Mouse (Mus musculus): ENCODE measurements around the gene Sept14. TPM values are rescaled to one million over a fixed set of nuclear protein-coding genes. Genes with fewer than 3 reads are reported as not detected.

The Sept14 gene
- polyA plus RNA-seq (2012; rRNA removed): not detected in 2 replicates

DNA sequence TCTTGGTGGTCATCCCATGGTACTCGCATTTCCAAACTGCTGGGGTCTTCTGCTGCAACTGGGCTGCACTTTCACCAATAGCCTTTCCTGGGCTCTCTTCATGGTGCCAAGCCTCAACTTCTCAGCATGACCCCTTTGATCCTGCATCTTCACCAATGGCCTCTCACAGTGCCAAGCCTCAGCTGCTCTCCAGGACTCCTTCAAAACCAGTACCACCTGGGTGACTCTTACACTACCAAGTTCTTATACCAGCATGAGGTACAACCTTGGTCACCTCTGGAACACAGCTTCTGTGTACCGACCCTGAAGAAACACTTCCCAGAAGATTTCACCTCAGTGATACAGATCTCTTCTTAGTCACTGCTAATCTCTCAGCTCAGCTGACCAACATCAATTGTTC is at the start of gene Sept14:
Gene Sept14, minus strand, starts transcription at position 101 of the 400 bp plus-strand sequence.
- no peak for DNase-seq (ENCODE audit: low read depth)

DNA sequence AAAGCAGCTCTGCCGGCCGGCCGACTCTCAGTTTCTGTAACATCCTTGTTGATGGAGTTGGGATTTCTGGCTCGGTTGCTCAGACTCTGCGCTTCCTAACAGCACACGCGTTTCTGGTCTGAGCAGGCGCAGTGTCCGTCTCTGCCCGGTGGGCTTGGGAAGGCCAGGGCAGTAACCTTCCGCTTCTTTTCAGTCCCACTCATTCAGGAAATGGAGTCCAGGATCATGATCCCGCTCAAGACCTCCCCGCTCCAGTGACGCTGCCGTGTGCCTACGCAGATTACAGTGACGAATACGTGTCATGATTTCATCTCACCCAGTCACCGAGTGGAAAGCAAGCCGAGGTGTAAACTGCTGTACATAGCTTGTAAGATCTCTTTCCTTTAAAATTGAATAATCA is 48.6 kb upstream of the Sept14 start:
- no peak for TF ChIP-seq POLR2A (IDR thresholded peaks at IDR 0.05; ENCODE audit: borderline replicate concordance, extremely low read depth, insufficient read depth, insufficient read length, poor library complexity, severe bottlenecking)
- TF ChIP-seq CTCF (IDR thresholded peaks at IDR 0.05; ENCODE audit: borderline replicate concordance, extremely low read depth, insufficient read depth, insufficient read length): no peak
- no peak for DNase-seq (ENCODE audit: low read depth)

More for the DNA sequence above, at the start of gene Sept14:
- no peak for TF ChIP-seq CTCF (IDR thresholded peaks at IDR 0.05; ENCODE audit: borderline replicate concordance, extremely low read depth, insufficient read depth, insufficient read length)
- TF ChIP-seq POLR2A (IDR thresholded peaks at IDR 0.05; ENCODE audit: borderline replicate concordance, extremely low read depth, insufficient read depth, insufficient read length, poor library complexity, severe bottlenecking): no peak

DNA sequence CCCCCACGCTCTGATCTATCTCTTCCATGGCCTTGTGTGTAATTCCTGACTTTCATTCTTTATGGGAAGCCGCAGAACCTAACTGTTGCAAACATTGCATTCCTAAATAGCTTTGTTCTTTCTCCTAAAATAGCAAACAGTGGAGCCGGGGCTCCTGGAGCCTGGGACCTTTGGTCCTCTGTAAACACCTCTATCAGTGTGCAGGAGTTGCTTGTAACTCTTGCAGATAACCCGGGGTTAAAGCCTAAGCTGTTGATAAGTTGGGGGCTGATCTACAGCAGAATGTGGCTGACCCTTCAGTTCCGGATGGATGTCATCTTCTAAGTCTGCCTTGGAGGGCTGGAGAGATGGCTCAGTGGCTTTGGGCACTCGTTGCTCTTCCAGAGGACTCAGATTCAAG is 35.7 kb upstream of the Sept14 start:
- TF ChIP-seq POLR2A (IDR thresholded peaks at IDR 0.05; ENCODE audit: borderline replicate concordance, extremely low read depth, insufficient read depth, insufficient read length, poor library complexity, severe bottlenecking) (no peak), CTCF (IDR thresholded peaks at IDR 0.05; ENCODE audit: borderline replicate concordance, extremely low read depth, insufficient read depth, insufficient read length) (no peak)

DNA sequence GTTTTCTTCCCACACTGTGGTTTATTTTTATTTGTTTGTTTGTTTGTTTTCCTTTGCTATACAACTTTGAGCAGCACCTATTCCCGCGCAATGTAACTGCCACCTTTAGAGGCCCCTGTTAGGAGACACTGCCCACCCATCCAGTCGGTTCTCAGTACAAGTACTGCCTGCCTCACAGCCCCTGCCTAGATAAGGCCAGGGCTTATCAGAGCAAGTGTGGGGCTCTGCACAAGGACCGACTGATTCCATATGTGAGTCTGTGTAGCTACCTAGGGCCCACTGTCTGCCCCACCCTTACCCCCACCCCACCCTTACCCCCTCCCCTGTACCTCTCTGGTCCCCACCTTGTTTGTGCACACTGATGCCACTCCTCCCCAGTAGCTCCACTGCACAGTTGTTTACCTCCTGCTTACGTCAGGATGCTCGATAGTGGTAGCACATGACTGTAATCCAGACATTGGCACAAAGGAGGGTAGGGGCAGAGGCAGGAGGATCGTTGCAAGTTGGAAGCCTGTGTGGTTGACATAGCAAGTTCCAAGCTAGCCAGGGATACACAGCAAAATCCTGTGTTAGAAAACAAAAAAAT is 34.7 kb upstream of the Sept14 start:
- no peak for TF ChIP-seq CTCF (IDR thresholded peaks at IDR 0.05; ENCODE audit: borderline replicate concordance, extremely low read depth, insufficient read depth, insufficient read length)
- no peak for TF ChIP-seq POLR2A (IDR thresholded peaks at IDR 0.05; ENCODE audit: borderline replicate concordance, extremely low read depth, insufficient read depth, insufficient read length, poor library complexity, severe bottlenecking)
- DNase-seq (ENCODE audit: low read depth): no peak

More for the DNA sequence above, 35.7 kb upstream of the Sept14 start:
- no peak for DNase-seq (ENCODE audit: low read depth)

DNA sequence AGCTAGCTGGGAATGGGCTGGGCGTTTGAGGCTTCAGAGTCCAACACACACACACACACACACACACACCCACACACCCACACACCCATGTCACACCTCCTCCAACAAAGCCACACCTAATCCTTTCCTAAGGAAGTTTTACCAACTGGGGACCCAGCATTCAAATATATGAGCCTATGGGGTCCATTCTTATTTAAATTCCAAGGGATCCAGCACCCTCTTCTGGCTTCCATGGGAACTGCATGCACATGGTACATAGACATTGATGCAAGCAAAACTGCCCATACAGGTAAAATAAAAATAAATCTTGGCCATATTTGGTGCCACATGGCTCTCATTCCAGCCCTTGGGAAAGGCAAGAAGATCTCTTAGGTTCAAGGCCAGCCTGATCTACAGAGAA is 32.7 kb upstream of the Sept14 start:
- TF ChIP-seq POLR2A (IDR thresholded peaks at IDR 0.05; ENCODE audit: borderline replicate concordance, extremely low read depth, insufficient read depth, insufficient read length, poor library complexity, severe bottlenecking): no peak
- TF ChIP-seq CTCF (IDR thresholded peaks at IDR 0.05; ENCODE audit: borderline replicate concordance, extremely low read depth, insufficient read depth, insufficient read length): peak; percentile 49; the same call in 1 of the 2 replicates
- peak; percentile 51 for DNase-seq (ENCODE audit: low read depth)

DNA sequence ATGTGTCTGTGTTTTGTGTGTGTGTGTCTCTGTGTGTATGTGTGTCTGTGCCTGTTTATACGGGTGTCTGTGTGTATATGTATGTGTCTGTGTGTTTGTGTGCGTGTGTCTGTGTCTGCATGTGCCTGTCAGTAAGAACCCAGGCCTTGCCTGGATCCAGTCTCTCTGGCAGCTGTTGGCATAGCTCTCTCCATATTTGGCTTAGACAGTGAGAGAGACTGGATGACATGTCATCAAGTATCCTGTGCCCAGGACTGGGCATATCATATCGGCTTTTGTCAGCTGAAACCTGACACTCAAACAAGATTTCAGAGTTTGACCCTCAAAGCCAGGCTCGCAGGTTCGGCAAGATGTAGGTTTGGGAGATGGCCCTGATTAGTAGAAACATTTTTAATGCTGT is 22.7 kb upstream of the Sept14 start:
- no peak for TF ChIP-seq POLR2A (IDR thresholded peaks at IDR 0.05; ENCODE audit: borderline replicate concordance, extremely low read depth, insufficient read depth, insufficient read length, poor library complexity, severe bottlenecking)
- TF ChIP-seq CTCF (IDR thresholded peaks at IDR 0.05; ENCODE audit: borderline replicate concordance, extremely low read depth, insufficient read depth, insufficient read length): no peak
- DNase-seq (ENCODE audit: low read depth): no peak

DNA sequence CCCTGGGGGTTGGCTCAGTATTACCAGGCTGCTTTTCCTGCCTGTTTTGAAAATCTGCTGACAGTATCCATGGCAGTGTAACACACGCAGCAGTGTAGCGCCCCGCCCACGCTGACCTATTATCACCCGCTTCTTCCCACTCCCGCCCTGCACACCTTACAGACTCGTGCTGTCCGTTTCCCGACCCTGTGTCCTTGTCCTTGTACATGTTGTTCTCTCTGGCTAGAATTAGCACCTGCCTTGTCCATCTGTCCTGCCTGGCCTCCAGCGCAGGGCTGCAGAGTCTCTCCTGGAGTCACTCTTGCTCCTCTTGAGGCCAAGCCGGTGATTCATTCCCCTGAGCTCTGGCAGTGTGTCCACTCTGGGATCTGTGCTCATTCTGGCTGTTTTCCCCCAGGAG is 22.0 kb upstream of the Sept14 start:
- no peak for DNase-seq (ENCODE audit: low read depth)
- TF ChIP-seq POLR2A (IDR thresholded peaks at IDR 0.05; ENCODE audit: borderline replicate concordance, extremely low read depth, insufficient read depth, insufficient read length, poor library complexity, severe bottlenecking) (no peak), CTCF (IDR thresholded peaks at IDR 0.05; ENCODE audit: borderline replicate concordance, extremely low read depth, insufficient read depth, insufficient read length) (no peak)

DNA sequence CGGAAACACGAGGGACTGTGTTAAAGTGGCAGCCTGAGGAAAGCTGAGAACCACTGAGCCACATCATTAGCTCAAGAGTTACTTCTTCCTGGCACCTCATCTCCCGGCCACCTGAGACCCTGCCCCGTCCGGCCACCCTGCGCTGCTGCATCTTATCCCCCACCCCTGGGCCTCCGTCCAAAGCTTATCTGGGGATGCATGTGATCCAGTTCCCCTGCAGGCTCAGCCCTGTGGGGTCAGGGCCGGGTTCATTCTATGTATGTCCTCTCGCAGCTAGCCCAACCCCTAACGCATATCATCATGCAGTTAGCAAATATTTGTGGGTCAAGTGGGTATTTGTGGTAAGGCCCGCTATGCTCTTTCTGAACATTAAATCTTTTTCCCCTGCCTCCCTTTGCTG is 21.0 kb upstream of the Sept14 start:
- TF ChIP-seq CTCF (IDR thresholded peaks at IDR 0.05; ENCODE audit: borderline replicate concordance, extremely low read depth, insufficient read depth, insufficient read length) (no peak), POLR2A (IDR thresholded peaks at IDR 0.05; ENCODE audit: borderline replicate concordance, extremely low read depth, insufficient read depth, insufficient read length, poor library complexity, severe bottlenecking) (no peak)
- DNase-seq (ENCODE audit: low read depth): no peak

DNA sequence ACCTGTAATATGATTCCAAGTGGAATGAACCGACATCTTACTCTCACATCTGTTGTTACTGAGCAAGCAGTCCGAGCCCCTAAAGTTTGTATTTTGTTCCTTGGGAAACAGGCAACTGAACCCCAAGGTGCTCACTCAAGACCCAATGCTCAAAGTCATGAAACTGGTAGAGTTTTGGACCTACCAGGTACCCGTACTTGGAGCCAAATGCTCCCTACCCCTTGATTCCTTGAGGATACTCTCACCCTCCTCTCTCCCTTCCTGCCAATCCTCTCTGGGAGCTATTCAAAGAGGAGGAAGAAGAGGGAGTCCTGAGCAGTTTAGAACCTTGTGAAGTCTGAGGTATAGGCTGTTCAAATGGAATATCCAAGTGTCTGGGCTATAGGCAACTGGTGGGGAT is 18.5 kb upstream of the Sept14 start:
- TF ChIP-seq POLR2A (IDR thresholded peaks at IDR 0.05; ENCODE audit: borderline replicate concordance, extremely low read depth, insufficient read depth, insufficient read length, poor library complexity, severe bottlenecking) (no peak), CTCF (IDR thresholded peaks at IDR 0.05; ENCODE audit: borderline replicate concordance, extremely low read depth, insufficient read depth, insufficient read length) (no peak)
- DNase-seq (ENCODE audit: low read depth): no peak

DNA sequence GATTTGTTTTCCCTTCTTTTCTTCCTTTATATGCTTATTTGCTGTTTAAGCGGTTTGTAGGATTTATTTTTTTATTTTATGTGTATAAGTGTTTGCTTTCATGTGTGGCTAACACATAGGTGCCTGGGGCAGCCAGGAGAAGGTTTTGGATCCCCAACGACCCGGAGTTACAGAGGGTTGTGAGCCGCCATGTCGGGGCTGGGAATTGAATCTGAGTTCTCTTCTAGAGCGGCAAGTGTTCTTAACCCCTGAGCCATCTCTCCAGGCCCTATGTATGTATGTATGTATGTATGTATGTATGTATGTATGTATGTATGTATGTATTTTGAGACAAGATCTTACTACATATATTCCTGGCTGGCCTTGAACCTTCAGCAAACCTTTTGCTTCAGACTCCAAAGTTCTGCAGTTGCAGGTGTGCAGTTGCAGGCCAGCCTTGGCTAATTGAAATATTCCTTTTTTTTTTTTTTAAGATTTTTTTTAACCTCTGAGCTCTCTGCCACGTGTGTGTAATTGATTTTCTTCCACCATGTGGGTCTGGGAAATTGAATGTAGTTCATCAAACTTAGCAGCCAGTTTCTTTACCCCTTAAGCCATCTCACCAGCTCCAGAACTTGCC is 17.6 kb upstream of the Sept14 start:
- peak; percentile 31 for DNase-seq (ENCODE audit: low read depth)
- TF ChIP-seq CTCF (IDR thresholded peaks at IDR 0.05; ENCODE audit: borderline replicate concordance, extremely low read depth, insufficient read depth, insufficient read length) (no peak), POLR2A (IDR thresholded peaks at IDR 0.05; ENCODE audit: borderline replicate concordance, extremely low read depth, insufficient read depth, insufficient read length, poor library complexity, severe bottlenecking) (no peak)

DNA sequence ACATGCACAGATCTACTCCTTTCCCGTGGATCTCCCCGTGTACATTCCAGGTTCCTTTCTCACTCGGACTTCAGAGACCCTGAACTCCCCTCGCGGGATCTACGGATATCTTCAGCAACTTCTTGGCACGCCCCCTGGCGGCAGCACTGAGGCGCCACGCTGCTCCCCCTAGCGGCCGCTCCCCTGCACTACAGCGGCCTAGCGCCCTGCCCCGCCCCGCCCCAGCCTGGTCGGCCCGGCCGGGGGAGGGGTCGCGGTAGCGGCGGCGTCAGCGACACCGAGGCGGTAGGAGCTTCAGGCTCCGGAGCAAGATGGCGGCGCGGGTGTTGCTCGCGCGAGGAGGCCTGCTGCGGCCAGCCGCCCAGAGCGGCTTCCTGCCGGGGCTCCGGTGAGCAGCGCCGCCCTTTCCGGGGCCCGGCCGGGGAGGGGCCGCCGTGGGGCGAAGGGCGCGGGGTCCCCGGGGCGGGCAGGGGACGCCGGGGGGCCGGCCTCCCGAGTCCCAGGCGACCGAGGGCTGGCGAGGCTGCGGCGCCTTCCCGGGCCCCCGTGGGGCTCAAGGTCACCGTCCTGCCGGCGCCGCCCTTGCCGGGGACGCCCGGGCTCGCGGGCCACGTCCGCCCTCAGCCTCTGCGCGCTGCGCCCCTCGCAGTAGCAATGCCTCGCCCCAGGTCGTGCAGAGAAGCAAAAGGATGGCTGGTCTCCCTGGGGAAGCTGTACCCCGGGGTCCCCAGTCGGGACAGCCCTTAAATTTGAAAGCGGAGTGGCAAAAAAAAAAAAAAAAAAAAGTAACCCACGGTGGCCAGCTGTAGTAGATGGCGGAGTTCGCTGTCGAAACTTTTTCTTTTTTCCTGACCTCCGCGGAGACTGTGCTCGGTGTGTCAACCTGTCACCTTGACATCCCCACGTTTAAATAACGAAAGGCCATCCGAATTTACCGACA is 16.8 kb upstream of the Sept14 start, which contains the start of gene Nipsnap2:
Gene Nipsnap2, plus strand, starts transcription at position 230 of the 940 bp plus-strand sequence.
- TF ChIP-seq POLR2A (IDR thresholded peaks at IDR 0.05; ENCODE audit: borderline replicate concordance, extremely low read depth, insufficient read depth, insufficient read length, poor library complexity, severe bottlenecking) (peak; percentile 95), CTCF (IDR thresholded peaks at IDR 0.05; ENCODE audit: borderline replicate concordance, extremely low read depth, insufficient read depth, insufficient read length) (peak; percentile 100)
- DNase-seq (ENCODE audit: low read depth): peak; percentile 94
